Mouse (Mus musculus): ENCODE results near the gene Bnip1. TPM values are rescaled to one million over a fixed set of nuclear protein-coding genes. Genes with fewer than 3 reads are reported as not detected.

Gene Bnip1
- total and polyA plus RNA-seq, 3 experiments = 50.9 to 59.6 (median 54.6) TPM

- Histone ChIP-seq H3K4me1 (ENCODE audit: control insufficient read depth in 1 of 2, insufficient read depth in 2 of 2) (peaks cover 10 to 34% of the 10 kb centered on the region in 2 experiments), H3K9ac (ENCODE audit: insufficient read depth, low read depth) (no peak overlapping the region), H3K27me3 (replicated peaks) (no peaks in the 10 kb centered on the region), H3K36me3 (replicated peaks in 1 of 2; ENCODE audit: control insufficient read depth in 1 of 2, insufficient read depth in 1 of 2, low read length in 1 of 2) (peaks cover 9 to 19% of the 10 kb centered on the region in 2 experiments), H3K4me2 (ENCODE audit: insufficient read depth, low read depth, poor library complexity, severe bottlenecking) (no peak overlapping the region), H3K79me2 (replicated peaks; ENCODE audit: control insufficient read depth, extremely low read depth, insufficient read depth, poor library complexity, severe bottlenecking) (peaks cover 7% of the 10 kb centered on the region; the same call in 1 of the 2 replicates), H3K27ac (ENCODE audit: insufficient read depth, low read depth) (no peak overlapping the region), H3K9me3 (replicated peaks; ENCODE audit: low read length) (no peaks in the 10 kb centered on the region), H3K4me3 (replicated peaks in 1 of 3; ENCODE audit: low read depth in 2 of 3, low read length in 2 of 3, poor library complexity in 1 of 3) (no peak overlapping the region)
- no peak for TF ChIP-seq CTCF (conservative IDR thresholded peaks at IDR 0.05 in 1 of 2, IDR thresholded peaks at IDR 0.05 in 1 of 2; ENCODE audit: low read depth in 2 of 2, low read length in 2 of 2)
- no peak for TF ChIP-seq IRF4 (IDR thresholded peaks at IDR 0.05; ENCODE audit: low read depth, low read length)
- no peak for TF ChIP-seq TCF12 (IDR thresholded peaks at IDR 0.05; ENCODE audit: low read depth, low read length)
- TF ChIP-seq POLR2AphosphoS2 (IDR thresholded peaks at IDR 0.05; ENCODE audit: low read depth, low read length) = no peak
- no peak for TF ChIP-seq KAT2A (IDR thresholded peaks at IDR 0.05; ENCODE audit: insufficient replicate concordance, low read length)
- no peak for TF ChIP-seq USF1 (IDR thresholded peaks at IDR 0.05; ENCODE audit: low read depth, low read length)
- TF ChIP-seq RAD21 (IDR thresholded peaks at IDR 0.05; ENCODE audit: low read depth, low read length) = no peak
- no peak for TF ChIP-seq SMC3 (IDR thresholded peaks at IDR 0.05; ENCODE audit: low read depth, low read length)
- in situ Hi-C loops (cut with MboI; ENCODE audit: low pct_ligation_motif_present, low pct_unique_long_range_greater_than_20kb, low sequenced_read_pairs) (no loop called here), dilution Hi-C loops (cut with MboI; ENCODE audit: extremely low pct_ligation_motif_present, extremely low pct_unique_long_range_greater_than_20kb, low sequenced_read_pairs) (no loop called here)
- DNase-seq (ENCODE audit: extremely low read depth) = no peak
Observed at GRCm38 (mm10) chr17:26778001-26778400, 2.9 kb upstream of the Bnip1 start.

GRCm38 (mm10) chr17:26778430-26779100, 2.3 kb upstream of the Bnip1 start:
- Histone ChIP-seq H3K4me3 (replicated peaks in 1 of 3; ENCODE audit: low read depth in 2 of 3, low read length in 2 of 3, poor library complexity in 1 of 3) (no peak overlapping the region), H3K36me3 (replicated peaks in 1 of 2; ENCODE audit: control insufficient read depth in 1 of 2, insufficient read depth in 1 of 2, low read length in 1 of 2) (peaks cover 13 to 24% of the 10 kb centered on the region in 2 experiments), H3K27ac (ENCODE audit: insufficient read depth, low read depth) (no peak overlapping the region), H3K27me3 (replicated peaks) (no peaks in the 10 kb centered on the region), H3K9ac (ENCODE audit: insufficient read depth, low read depth) (no peak overlapping the region), H3K4me2 (ENCODE audit: insufficient read depth, low read depth, poor library complexity, severe bottlenecking) (no peak overlapping the region), H3K9me3 (replicated peaks; ENCODE audit: low read length) (no peaks in the 10 kb centered on the region), H3K79me2 (replicated peaks; ENCODE audit: control insufficient read depth, extremely low read depth, insufficient read depth, poor library complexity, severe bottlenecking) (peaks cover 9% of the 10 kb centered on the region; the same call in 1 of the 2 replicates), H3K4me1 (ENCODE audit: control insufficient read depth in 1 of 2, insufficient read depth in 2 of 2) (peaks cover 15 to 39% of the 10 kb centered on the region in 2 experiments)
- dilution Hi-C loops (cut with MboI; ENCODE audit: extremely low pct_ligation_motif_present, extremely low pct_unique_long_range_greater_than_20kb, low sequenced_read_pairs) = no loop called here
- in situ Hi-C loops (cut with MboI; ENCODE audit: low pct_ligation_motif_present, low pct_unique_long_range_greater_than_20kb, low sequenced_read_pairs) = no loop called here
- TF ChIP-seq USF1 (IDR thresholded peaks at IDR 0.05; ENCODE audit: low read depth, low read length) = no peak
- TF ChIP-seq NELFE (IDR thresholded peaks at IDR 0.05; ENCODE audit: low read depth, low read length) = no peak
- TF ChIP-seq NRF1 (IDR thresholded peaks at IDR 0.05; ENCODE audit: low read depth, low read length) = no peak
- no peak for TF ChIP-seq HCFC1 (IDR thresholded peaks at IDR 0.05; ENCODE audit: low read depth, low read length)
- TF ChIP-seq MAX (IDR thresholded peaks at IDR 0.05; ENCODE audit: low read length) = no peak
- TF ChIP-seq MAZ (IDR thresholded peaks at IDR 0.05; ENCODE audit: low read depth, low read length) = no peak
- TF ChIP-seq USF2 (conservative IDR thresholded peaks at IDR 0.05; ENCODE audit: low read depth, low read length) = no peak
- no peak for TF ChIP-seq KAT2A (IDR thresholded peaks at IDR 0.05; ENCODE audit: insufficient replicate concordance, low read length)
- TF ChIP-seq ZNF384 (IDR thresholded peaks at IDR 0.05; ENCODE audit: low read depth, low read length) = no peak
- TF ChIP-seq MXI1 (IDR thresholded peaks at IDR 0.05; ENCODE audit: low read depth, low read length) = no peak
- no peak for TF ChIP-seq PAX5 (IDR thresholded peaks at IDR 0.05; ENCODE audit: low read length)
- TF ChIP-seq ZKSCAN1 (IDR thresholded peaks at IDR 0.05; ENCODE audit: borderline replicate concordance, low read depth, low read length) = no peak
- no peak for TF ChIP-seq POLR2A (IDR thresholded peaks at IDR 0.05; ENCODE audit: low read depth, low read length)
- no peak for TF ChIP-seq IRF4 (IDR thresholded peaks at IDR 0.05; ENCODE audit: low read depth, low read length)
- TF ChIP-seq EP300 (IDR thresholded peaks at IDR 0.05; ENCODE audit: low read length) = no peak
- TF ChIP-seq RCOR1 (conservative IDR thresholded peaks at IDR 0.05; ENCODE audit: low read depth, low read length) = no peak
- TF ChIP-seq ZC3H11A (IDR thresholded peaks at IDR 0.05; ENCODE audit: low read depth, low read length) = no peak
- DNase-seq (ENCODE audit: extremely low read depth) = no peak

Measured in CH12.LX (cell line).